Mouse (Mus musculus): ENCODE measurements around the gene Hsd17b7. TPM values are rescaled to one million over a fixed set of nuclear protein-coding genes. Genes with fewer than 3 reads are reported as not detected.
A peak's percentile ranks its signal among the peaks of the same experiment; 100 is the strongest.

Hsd17b7 gene
- total and polyA plus RNA-seq, 2 experiments from 2014 or later, result 39.4 to 62.4 TPM

DNA sequence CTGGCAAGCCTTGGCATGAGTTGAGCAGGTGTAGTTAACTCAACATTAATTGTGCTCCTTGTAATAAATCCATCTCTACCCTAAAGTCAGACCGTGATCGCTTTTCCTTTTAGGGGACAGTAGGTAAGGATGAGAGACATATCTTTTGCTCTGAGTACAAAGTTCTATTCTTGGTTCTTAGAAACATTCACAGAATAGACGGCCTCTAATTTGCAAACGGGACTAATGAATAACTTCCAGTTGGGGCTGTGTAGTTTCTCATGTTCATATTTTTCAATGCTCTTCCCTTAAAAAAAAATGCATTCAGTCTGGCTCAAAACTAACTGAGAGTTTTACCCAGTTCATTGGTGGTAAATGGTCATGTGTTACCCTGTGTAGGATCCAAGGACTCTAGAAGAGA, 1.9 kb upstream of the Hsd17b7 start:
- no peak for ATAC-seq (ENCODE audit: insufficient read depth, low read depth)
- WGBS, result 87% methylated on average over 4 of the region's 4 CpGs
- no peak overlapping the region for H3K9ac ChIP-seq (replicated peaks; ENCODE audit: low read depth, low read length)

DNA sequence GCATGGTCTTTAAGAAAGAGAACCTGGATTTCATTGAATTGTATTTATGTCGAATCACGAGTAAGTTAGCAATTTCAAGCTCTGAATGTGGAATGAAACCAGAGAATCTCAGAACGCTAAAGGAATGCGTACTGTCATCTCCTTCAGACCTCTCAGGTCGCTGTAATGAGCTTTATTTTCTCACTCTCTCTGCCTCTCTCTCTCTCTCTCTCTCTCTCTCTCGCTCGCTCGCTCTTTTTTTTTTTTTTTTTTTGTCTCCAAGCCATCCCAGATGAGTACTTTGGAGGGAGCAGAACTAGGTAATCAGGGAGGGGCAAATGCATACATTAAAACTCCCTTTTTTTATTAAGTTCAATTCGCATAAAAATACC, 460 bp upstream of the Hsd17b7 start:
- H3K27ac ChIP-seq (ENCODE audit: low read depth), result peak overlapping the region; percentile 90
- no peaks in the 10 kb centered on the region for H3K9me3 ChIP-seq (replicated peaks; ENCODE audit: control insufficient read depth, low read length)
- H3K36me3 ChIP-seq (replicated peaks; ENCODE audit: control insufficient read depth, insufficient read depth, low read length), result peaks cover 19% of the 10 kb centered on the region
- TF ChIP-seq EP300 (IDR thresholded peaks at IDR 0.05; ENCODE audit: low read depth) (no peak), CTCF (IDR thresholded peaks at IDR 0.05; ENCODE audit: low read depth) (no peak)
- H3K27me3 ChIP-seq (ENCODE audit: control insufficient read depth, insufficient read depth, low read length), result no peaks in the 10 kb centered on the region
- ATAC-seq (ENCODE audit: insufficient read depth, low read depth), result peak; percentile 16; the same call in 1 of the 2 replicates
- DNase-seq (ENCODE audit: low spot score), result no peak
- peaks cover 31% of the 10 kb centered on the region for H3K4me1 ChIP-seq (ENCODE audit: control insufficient read depth, insufficient read depth)
- peak overlapping the region; percentile 87 for H3K4me2 ChIP-seq (ENCODE audit: low read depth, low read length)
- WGBS, result 2% methylated on average over 6 of the region's 9 CpGs
- peak overlapping the region; percentile 63 for H3K4me3 ChIP-seq (ENCODE audit: low read depth, low read length)
- peak overlapping the region; percentile 57 for H3K9ac ChIP-seq (replicated peaks; ENCODE audit: low read depth, low read length)

More for the DNA sequence above, 1.9 kb upstream of the Hsd17b7 start:
- H3K36me3 ChIP-seq (replicated peaks; ENCODE audit: control insufficient read depth, insufficient read depth, low read length), result peaks cover 5% of the 10 kb centered on the region
- peaks cover 31% of the 10 kb centered on the region for H3K4me1 ChIP-seq (ENCODE audit: control insufficient read depth, insufficient read depth)
- TF ChIP-seq CTCF (IDR thresholded peaks at IDR 0.05; ENCODE audit: low read depth), result no peak
- no peak for TF ChIP-seq EP300 (IDR thresholded peaks at IDR 0.05; ENCODE audit: low read depth)
- no peaks in the 10 kb centered on the region for H3K27me3 ChIP-seq (ENCODE audit: control insufficient read depth, insufficient read depth, low read length)
- H3K4me3 ChIP-seq (ENCODE audit: low read depth, low read length), result no peak overlapping the region
- H3K9me3 ChIP-seq (replicated peaks; ENCODE audit: control insufficient read depth, low read length), result no peaks in the 10 kb centered on the region
- no peak for DNase-seq (ENCODE audit: low spot score)
- peak overlapping the region; percentile 82; the same call in 1 of the 2 replicates for H3K27ac ChIP-seq (ENCODE audit: low read depth)
- no peak overlapping the region for H3K4me2 ChIP-seq (ENCODE audit: low read depth, low read length)

DNA sequence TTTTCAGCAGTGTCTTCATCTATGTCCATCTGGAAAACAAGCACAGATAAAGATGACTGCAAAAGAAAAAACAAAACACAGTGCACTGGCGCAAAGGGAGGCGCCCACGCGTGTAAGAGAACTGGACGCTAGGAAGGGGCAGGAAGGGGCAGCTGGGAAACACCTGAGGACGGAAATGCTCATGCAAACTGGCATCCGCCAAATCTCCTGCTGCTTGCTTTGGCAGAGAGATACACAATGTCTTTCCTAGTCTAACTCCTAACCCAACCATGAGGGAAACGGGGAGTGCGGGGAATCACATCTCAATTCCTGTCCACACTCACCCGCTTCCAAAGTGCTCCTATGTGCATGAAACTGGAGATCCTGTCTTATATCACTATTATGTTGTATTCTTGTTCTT, 15.9 kb downstream of the Hsd17b7 start:
- Histone ChIP-seq H3K9me3 (replicated peaks; ENCODE audit: control insufficient read depth, low read length) (no peaks in the 10 kb centered on the region), H3K4me1 (ENCODE audit: control insufficient read depth, insufficient read depth) (peaks cover 3% of the 10 kb centered on the region; the same call in 1 of the 2 replicates), H3K27ac (ENCODE audit: low read depth) (no peak overlapping the region), H3K4me2 (ENCODE audit: low read depth, low read length) (no peak overlapping the region), H3K4me3 (ENCODE audit: low read depth, low read length) (no peak overlapping the region), H3K9ac (replicated peaks; ENCODE audit: low read depth, low read length) (no peak overlapping the region), H3K36me3 (replicated peaks; ENCODE audit: control insufficient read depth, insufficient read depth, low read length) (peaks cover 63% of the 10 kb centered on the region), H3K27me3 (ENCODE audit: control insufficient read depth, insufficient read depth, low read length) (no peaks in the 10 kb centered on the region)
- 94% methylated on average over 10 of the region's 10 CpGs for WGBS
- DNase-seq (ENCODE audit: low spot score), result no peak
- no peak for ATAC-seq (ENCODE audit: insufficient read depth, low read depth)
- no peak for TF ChIP-seq CTCF (IDR thresholded peaks at IDR 0.05; ENCODE audit: low read depth)
- no peak for TF ChIP-seq EP300 (IDR thresholded peaks at IDR 0.05; ENCODE audit: low read depth)

- H3K27me3 ChIP-seq (ENCODE audit: control insufficient read depth, insufficient read depth, low read length), result no peaks in the 10 kb centered on the region
- H3K4me1 ChIP-seq (ENCODE audit: control insufficient read depth, insufficient read depth), result peaks cover 3% of the 10 kb centered on the region; the same call in 1 of the 2 replicates
- no peak overlapping the region for H3K27ac ChIP-seq (ENCODE audit: low read depth)
- H3K4me2 ChIP-seq (ENCODE audit: low read depth, low read length), result no peak overlapping the region
- TF ChIP-seq CTCF (IDR thresholded peaks at IDR 0.05; ENCODE audit: low read depth) (no peak), EP300 (IDR thresholded peaks at IDR 0.05; ENCODE audit: low read depth) (no peak)
- H3K4me3 ChIP-seq (ENCODE audit: low read depth, low read length), result no peak overlapping the region
- H3K9ac ChIP-seq (replicated peaks; ENCODE audit: low read depth, low read length), result no peak overlapping the region
- H3K36me3 ChIP-seq (replicated peaks; ENCODE audit: control insufficient read depth, insufficient read depth, low read length), result peaks cover 59% of the 10 kb centered on the region
- no peak for DNase-seq (ENCODE audit: low spot score)
- WGBS, result 92% methylated on average over 10 of the region's 10 CpGs
- H3K9me3 ChIP-seq (replicated peaks; ENCODE audit: control insufficient read depth, low read length), result no peaks in the 10 kb centered on the region
- ATAC-seq (ENCODE audit: insufficient read depth, low read depth), result no peak
Measured at GRCm38 (mm10) chr1:169952636-169953035, 16.4 kb downstream of the Hsd17b7 start.

DNA sequence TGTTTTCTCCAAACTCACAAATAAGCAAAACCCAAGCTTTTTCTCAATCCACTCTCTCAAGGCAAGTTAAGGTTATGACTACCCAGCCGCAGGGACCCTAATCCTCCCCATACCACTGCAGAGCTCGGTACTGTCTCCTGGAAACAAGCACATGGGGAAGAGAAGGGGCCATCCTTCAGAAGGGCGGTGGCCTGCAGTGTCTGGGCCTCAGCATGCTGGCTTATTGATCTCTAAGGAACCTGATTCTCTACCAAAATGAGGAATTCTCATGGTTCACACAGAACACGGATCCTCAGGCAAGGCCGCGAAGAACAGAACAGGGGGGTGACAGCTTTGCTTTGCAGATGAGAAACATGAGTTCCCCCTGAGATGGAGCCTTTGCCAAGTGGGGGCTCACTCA, 17.5 kb downstream of the Hsd17b7 start:
- TF ChIP-seq CTCF (IDR thresholded peaks at IDR 0.05; ENCODE audit: low read depth) (no peak), EP300 (IDR thresholded peaks at IDR 0.05; ENCODE audit: low read depth) (no peak)
- H3K27ac ChIP-seq (ENCODE audit: low read depth), result no peak overlapping the region
- 92% methylated on average over 6 of the region's 6 CpGs for WGBS
- no peak for ATAC-seq (ENCODE audit: insufficient read depth, low read depth)
- H3K9me3 ChIP-seq (replicated peaks; ENCODE audit: control insufficient read depth, low read length), result no peaks in the 10 kb centered on the region
- no peaks in the 10 kb centered on the region for H3K27me3 ChIP-seq (ENCODE audit: control insufficient read depth, insufficient read depth, low read length)
- peaks cover 51% of the 10 kb centered on the region for H3K36me3 ChIP-seq (replicated peaks; ENCODE audit: control insufficient read depth, insufficient read depth, low read length)
- H3K4me1 ChIP-seq (ENCODE audit: control insufficient read depth, insufficient read depth), result peaks cover 3% of the 10 kb centered on the region; the same call in 1 of the 2 replicates
- DNase-seq (ENCODE audit: low spot score), result no peak
- no peak overlapping the region for H3K9ac ChIP-seq (replicated peaks; ENCODE audit: low read depth, low read length)
- no peak overlapping the region for H3K4me3 ChIP-seq (ENCODE audit: low read depth, low read length)
- H3K4me2 ChIP-seq (ENCODE audit: low read depth, low read length), result no peak overlapping the region

- WGBS, result 93% methylated on average over 4 of the region's 4 CpGs
- no peak for DNase-seq (ENCODE audit: low spot score)
Measured at GRCm38 (mm10) chr1:169950651-169951050, 18.4 kb downstream of the Hsd17b7 start.

More at GRCm38 (mm10) chr1:169950651-169951050, 18.4 kb downstream of the Hsd17b7 start:
- Histone ChIP-seq H3K36me3 (replicated peaks; ENCODE audit: control insufficient read depth, insufficient read depth, low read length) (peaks cover 42% of the 10 kb centered on the region), H3K4me1 (ENCODE audit: control insufficient read depth, insufficient read depth) (peaks cover 3% of the 10 kb centered on the region; the same call in 1 of the 2 replicates), H3K4me2 (ENCODE audit: low read depth, low read length) (no peak overlapping the region), H3K4me3 (ENCODE audit: low read depth, low read length) (no peak overlapping the region), H3K27ac (ENCODE audit: low read depth) (no peak overlapping the region), H3K9ac (replicated peaks; ENCODE audit: low read depth, low read length) (no peak overlapping the region), H3K27me3 (ENCODE audit: control insufficient read depth, insufficient read depth, low read length) (no peaks in the 10 kb centered on the region), H3K9me3 (replicated peaks; ENCODE audit: control insufficient read depth, low read length) (no peaks in the 10 kb centered on the region)
- no peak for ATAC-seq (ENCODE audit: insufficient read depth, low read depth)
- TF ChIP-seq CTCF (IDR thresholded peaks at IDR 0.05; ENCODE audit: low read depth), result no peak
- no peak for TF ChIP-seq EP300 (IDR thresholded peaks at IDR 0.05; ENCODE audit: low read depth)

All from heart, postnatal 0 days (tissue).